ENCODE assay signal across 12 mouse cellular contexts in the genomic region with DNA sequence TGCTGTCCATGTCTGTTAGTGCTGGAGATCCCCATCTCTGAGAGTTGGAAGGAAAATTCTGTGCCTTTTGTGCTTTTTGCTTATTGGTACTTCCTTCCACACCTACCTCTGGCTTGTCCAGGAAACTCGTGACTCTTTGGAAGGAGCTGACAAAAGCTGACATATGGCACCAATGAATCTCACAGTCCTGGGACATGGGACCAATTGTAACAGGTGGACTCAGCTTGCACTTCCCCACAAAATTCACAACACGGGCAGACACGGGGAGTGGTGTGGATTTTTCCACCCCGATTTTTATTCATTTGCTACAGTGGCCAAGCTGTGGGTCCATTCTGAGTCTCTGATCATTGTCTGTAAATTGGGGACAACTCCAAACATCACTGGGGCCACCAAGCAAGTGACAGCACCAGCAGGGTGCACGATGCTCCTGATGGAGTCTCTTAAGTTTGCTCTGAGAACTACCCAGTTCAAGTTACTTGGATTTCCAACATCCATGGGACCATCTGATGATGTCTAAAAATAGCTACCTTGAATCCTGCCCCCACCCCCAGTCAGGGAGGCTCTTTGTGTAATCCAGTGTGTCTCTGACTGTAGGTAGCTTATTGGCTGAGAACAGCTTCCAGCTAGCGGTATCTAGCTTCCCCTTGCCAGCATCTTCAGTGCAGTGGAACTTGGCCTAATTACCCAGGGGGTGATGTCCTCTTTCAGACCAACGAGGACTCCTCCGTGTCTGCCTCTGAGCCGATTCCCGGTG.
"Had no signal": no experiment of that assay in that cellular context is flagged by ENCODE, and none has a peak within 500 bp of the region (broad histone marks: within the 10 kb centered on the region; RNA-seq: fewer than 3 reads in every experiment).

No protein-coding gene starts in this region.

- H3K27ac ChIP-seq: limb, embryonic 15.5 days; liver, embryonic 12.5 days; lung, embryonic 15.5 days; macrophage; midbrain, embryonic 12.5 days; neural tube, embryonic 13.5 days; stomach, postnatal 0 days had no signal

- ATAC-seq: liver, embryonic 12.5 days; midbrain, embryonic 16.5 days had no signal

- DNase-seq: lung, postnatal 14 days; right cerebral cortex, adult 18-20 months; thymus, postnatal 14 days had no signal

- H3K27me3 ChIP-seq: limb, embryonic 15.5 days; liver, embryonic 12.5 days; lung, embryonic 15.5 days; midbrain, embryonic 12.5 days; neural tube, embryonic 13.5 days had no signal

- H3K4me3 ChIP-seq: limb, embryonic 15.5 days; liver, embryonic 12.5 days; lung, embryonic 15.5 days; megakaryocyte, embryonic 14.5 days; midbrain, embryonic 12.5 days; neural tube, embryonic 13.5 days had no signal

- H3K4me1 ChIP-seq: limb, embryonic 15.5 days; liver, embryonic 12.5 days; lung, embryonic 15.5 days; megakaryocyte, embryonic 14.5 days; midbrain, embryonic 12.5 days; neural tube, embryonic 13.5 days had no signal
